Mouse (Mus musculus): ENCODE results near the gene Dync1h1.

DNA sequence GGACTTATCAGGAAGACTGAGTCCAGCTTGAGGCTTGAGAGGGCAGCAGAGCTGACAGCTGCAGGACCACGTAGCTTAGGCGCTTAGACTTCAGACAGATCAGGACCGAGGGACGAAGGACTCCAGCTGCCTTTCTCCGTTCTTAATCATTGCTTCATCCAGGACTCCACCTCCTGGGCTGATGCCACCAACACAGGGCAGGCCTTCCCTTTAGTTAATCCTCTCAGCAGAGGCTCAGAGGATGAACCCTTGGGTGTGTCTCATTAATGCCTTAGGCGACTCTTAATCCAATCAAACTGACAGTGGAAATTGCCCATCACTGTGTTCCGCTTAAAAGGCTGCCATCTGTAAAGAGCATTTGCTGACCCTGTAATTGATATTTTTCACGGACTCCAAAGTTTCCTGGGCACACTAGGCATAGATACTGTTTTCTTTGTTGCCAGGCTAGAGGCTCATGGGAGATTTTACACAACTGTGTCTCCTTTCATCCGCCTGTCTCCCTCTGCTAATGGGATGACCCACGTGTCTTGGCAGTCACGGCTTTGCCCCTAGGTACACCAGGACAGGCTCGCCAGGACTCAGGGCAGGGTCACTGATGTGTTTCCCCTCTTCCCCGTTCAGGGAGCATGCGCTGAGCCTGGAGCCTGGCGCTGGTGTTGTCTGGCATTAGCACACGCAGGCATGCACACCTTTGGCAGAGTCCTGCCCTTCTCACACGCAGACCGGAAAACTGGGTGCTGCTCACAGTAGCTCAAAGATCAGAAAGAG lies 44.2 kb upstream of the Dync1h1 start:
- TF ChIP-seq POLR2A (IDR thresholded peaks at IDR 0.05; ENCODE audit: low read depth, low read length) (no peak), CTCF (IDR thresholded peaks at IDR 0.05; ENCODE audit: extremely low read depth, insufficient read length, insufficient replicate concordance, low read depth, low read length) (no peak)
